Mouse (Mus musculus): ENCODE measurements around the gene Tut4.

DNA sequence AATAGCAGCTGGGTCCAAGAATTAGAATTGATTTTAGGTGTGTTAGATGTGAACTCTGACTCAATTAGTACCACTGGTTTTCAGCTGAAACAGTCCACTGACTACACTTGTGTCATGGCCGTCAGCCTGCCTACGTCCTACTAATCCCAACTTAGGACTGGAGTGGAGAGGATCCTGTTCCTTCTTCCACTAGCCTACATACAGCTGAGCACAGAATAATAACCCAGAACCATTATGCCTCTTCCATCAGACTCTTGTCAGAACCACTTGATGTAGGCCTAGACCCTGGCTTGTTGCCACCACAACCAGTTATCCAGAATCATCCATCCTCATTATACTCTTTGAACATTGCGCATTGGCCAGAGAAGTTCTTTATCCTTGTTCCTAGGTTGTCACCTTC lies 24.4 kb upstream of the Tut4 start:
- TF ChIP-seq CTCF (IDR thresholded peaks at IDR 0.05) (no peak), EP300 (IDR thresholded peaks at IDR 0.05) (no peak)

Measured in lung, postnatal 0 days (tissue).